Mouse (Mus musculus): ENCODE data around the gene N4bp2l1. TPM values are rescaled to one million over a fixed set of nuclear protein-coding genes. Genes with fewer than 3 reads are reported as not detected.

Gene N4bp2l1
- polyA plus RNA-seq, 1 experiment from 2014 or later: 5.2 TPM

DNA sequence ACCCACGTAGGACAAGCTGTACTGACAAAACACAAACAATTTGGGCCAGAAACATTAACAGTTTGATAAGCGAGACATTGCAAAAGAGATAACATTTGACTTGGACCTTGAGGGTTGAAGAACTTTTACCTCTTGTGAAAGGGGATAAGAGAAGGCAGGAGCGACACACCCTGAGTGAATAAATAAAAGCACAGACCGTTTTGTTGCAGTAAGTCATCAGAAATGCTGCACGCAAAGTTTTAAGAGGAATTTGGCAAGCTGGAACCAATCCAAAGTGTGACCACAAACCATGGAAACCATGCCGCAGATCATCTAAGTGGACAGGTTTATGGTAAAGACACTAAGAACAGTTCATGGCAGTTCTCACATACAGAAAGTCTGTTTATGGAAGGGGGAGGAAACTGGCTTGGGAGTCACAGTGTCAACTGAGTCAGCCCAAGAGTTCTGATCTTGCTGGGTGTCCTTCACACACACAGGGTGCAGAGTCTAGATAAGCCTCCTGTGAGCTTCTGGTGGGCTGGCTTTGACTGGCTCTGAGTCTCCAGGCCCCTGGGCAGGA is 18.3 kb downstream of the N4bp2l1 start:
- H3K4me1 ChIP-seq: no peaks in the 10 kb centered on the region
- no peak overlapping the region for H3K9ac ChIP-seq
- no peaks in the 10 kb centered on the region for H3K27me3 ChIP-seq
- 43% methylated on average over 6 of the region's 6 CpGs for WGBS
- no peaks in the 10 kb centered on the region for H3K9me3 ChIP-seq
- no peak overlapping the region for H3K4me2 ChIP-seq
- H3K4me3 ChIP-seq: no peak overlapping the region
- ATAC-seq (ENCODE audit: insufficient number of reproducible peaks, low FRiP score, low TSS enrichment, low read depth): no peak
- H3K36me3 ChIP-seq: no peaks in the 10 kb centered on the region
- no peak overlapping the region for H3K27ac ChIP-seq

DNA sequence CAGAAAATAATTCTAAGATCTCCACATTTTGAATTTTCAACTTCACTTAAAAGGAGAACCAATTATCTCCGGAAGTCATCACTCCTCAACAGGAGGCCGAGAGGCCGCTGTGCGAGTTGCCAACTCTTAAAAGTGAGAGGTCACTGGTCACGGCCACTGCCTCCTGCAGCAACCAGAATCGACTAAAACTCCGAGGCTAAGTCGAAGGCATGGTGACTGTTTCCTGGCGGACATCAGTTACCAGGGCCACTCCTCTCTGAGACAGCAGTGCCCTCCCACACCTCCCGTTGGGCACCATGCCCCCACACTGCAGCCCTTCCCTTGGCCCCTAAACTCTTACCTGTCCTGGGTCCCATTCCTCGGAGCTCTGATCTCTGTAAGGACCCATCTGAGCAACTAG is 20.2 kb downstream of the N4bp2l1 start:
- Histone ChIP-seq H3K4me1 (no peaks in the 10 kb centered on the region), H3K4me2 (no peak overlapping the region), H3K9ac (no peak overlapping the region), H3K9me3 (no peaks in the 10 kb centered on the region), H3K4me3 (no peak overlapping the region), H3K27ac (no peak overlapping the region), H3K36me3 (peaks cover 10% of the 10 kb centered on the region; the same call in 1 of the 2 replicates), H3K27me3 (no peaks in the 10 kb centered on the region)
- no peak for ATAC-seq (ENCODE audit: insufficient number of reproducible peaks, low FRiP score, low TSS enrichment, low read depth)
- WGBS: 80% methylated on average over 11 of the region's 11 CpGs

DNA sequence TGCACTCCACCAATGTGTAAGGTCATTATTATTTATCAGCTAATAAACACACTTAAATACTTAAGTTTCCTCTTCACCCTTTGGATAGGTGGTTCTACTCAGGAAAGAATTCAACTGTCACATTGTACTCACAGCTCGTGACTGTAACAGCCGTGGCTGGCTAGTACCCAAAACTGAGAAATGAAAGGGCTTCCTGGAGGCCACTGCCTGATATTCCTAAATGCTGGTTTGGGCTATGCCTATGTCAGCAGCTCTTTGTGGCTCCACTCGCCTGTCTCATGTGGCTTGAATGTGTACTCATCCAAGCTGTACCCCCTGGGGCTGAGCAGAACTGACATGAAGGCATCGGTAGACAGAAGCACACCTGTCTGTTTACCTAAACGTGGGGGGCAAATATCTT is 22.1 kb downstream of the N4bp2l1 start:
- no peaks in the 10 kb centered on the region for H3K4me1 ChIP-seq
- ATAC-seq (ENCODE audit: insufficient number of reproducible peaks, low FRiP score, low TSS enrichment, low read depth): no peak
- 67% methylated on average over 5 of the region's 5 CpGs for WGBS

DNA sequence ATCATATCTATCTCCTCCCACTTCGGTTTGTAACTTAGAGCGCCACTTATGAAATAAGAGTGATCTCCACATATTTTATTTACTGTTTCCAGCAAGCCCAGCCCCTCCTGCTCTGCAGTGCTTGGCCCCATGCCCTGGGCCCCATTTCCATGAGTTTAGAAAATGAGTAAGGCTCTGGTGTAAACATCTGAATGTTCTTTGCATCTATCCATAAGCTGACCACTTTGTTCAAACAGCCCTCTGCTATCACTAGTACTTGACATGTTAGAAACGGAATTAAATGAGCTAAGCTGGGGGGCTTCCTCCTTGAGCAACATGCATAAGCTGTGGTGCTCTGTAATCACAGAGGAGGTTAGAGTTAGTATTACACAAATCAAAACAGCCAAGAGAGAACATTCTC is 22.6 kb downstream of the N4bp2l1 start:
- Histone ChIP-seq H3K4me3 (no peak overlapping the region), H3K9ac (no peak overlapping the region), H3K4me1 (no peaks in the 10 kb centered on the region), H3K9me3 (no peaks in the 10 kb centered on the region), H3K36me3 (peaks cover 20% of the 10 kb centered on the region), H3K27ac (no peak overlapping the region), H3K27me3 (no peaks in the 10 kb centered on the region), H3K4me2 (no peak overlapping the region)
- WGBS: 84% methylated on average over 3 of the region's 3 CpGs
- ATAC-seq (ENCODE audit: insufficient number of reproducible peaks, low FRiP score, low TSS enrichment, low read depth): no peak

More for the DNA sequence above, 22.1 kb downstream of the N4bp2l1 start:
- H3K27me3 ChIP-seq: no peaks in the 10 kb centered on the region
- H3K9me3 ChIP-seq: no peaks in the 10 kb centered on the region
- no peak overlapping the region for H3K27ac ChIP-seq
- no peak overlapping the region for H3K4me3 ChIP-seq
- H3K4me2 ChIP-seq: no peak overlapping the region
- peaks cover 19% of the 10 kb centered on the region; the same call in 1 of the 2 replicates for H3K36me3 ChIP-seq
- no peak overlapping the region for H3K9ac ChIP-seq

DNA sequence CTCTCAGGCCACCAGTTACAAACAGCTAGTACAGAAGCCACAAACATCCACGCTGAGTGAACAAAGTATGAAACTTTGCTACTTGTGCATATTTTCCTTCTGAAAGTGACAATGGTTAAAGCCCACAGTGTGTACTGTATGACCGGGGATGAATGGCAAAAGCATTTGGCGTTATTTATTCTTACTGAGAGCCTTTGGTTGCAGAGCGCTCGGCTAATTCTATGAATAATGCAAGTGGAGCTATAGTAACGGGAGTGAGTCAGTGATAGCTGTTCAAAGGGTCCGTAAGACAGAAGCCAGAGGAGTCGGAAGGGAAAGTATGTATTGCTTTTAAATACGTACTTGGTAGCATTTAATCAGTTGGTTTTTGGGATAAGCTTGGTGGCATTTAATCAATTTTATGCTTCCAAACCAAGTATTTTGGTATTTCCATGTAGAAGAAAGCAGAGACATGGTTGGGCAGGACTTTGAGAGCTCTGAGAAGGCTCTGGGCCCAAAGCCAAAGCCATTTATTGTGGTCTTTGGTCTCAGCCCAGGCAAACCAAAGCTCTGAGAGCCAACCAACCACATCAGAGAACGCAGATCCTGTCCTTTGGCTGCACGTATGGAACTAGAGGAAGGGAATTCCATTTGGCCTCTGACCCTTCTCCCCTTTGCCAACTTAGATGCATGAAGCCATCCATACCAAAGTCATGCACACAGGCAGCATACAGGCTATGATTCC is 26.3 kb downstream of the N4bp2l1 start:
- Histone ChIP-seq H3K4me2 (no peak overlapping the region), H3K4me3 (no peak overlapping the region), H3K9me3 (no peaks in the 10 kb centered on the region), H3K27me3 (no peaks in the 10 kb centered on the region), H3K4me1 (no peaks in the 10 kb centered on the region), H3K9ac (no peak overlapping the region), H3K36me3 (peaks cover 42% of the 10 kb centered on the region), H3K27ac (no peak overlapping the region)
- no peak for ATAC-seq (ENCODE audit: insufficient number of reproducible peaks, low FRiP score, low TSS enrichment, low read depth)
- WGBS: 85% methylated on average over 11 of the region's 11 CpGs

DNA sequence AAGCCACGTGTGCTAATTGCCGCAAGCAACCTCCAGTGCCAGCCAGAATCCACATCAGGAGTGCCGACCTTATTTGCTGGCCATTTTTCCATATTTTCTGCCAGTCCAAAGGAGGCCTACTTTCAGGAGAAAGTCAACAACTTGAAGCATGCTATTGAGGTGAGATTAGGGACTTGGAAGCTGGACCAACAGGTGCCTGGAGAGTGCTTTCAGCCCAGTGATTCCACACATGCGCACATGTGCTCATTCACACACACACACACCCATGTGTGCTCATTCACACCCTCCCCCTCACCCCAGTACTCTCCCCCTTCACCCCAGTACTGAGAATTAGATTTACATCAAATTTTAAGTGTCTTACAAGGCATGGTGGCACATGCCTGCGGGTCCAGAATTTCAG is 30.0 kb downstream of the N4bp2l1 start:
- H3K9ac ChIP-seq: no peak overlapping the region
- H3K9me3 ChIP-seq: no peaks in the 10 kb centered on the region
- H3K4me3 ChIP-seq: no peak overlapping the region
- peaks cover 46% of the 10 kb centered on the region for H3K36me3 ChIP-seq
- WGBS: 86% methylated on average over 5 of the region's 5 CpGs
- H3K27ac ChIP-seq: no peak overlapping the region
- no peak overlapping the region for H3K4me2 ChIP-seq
- ATAC-seq (ENCODE audit: insufficient number of reproducible peaks, low FRiP score, low TSS enrichment, low read depth): no peak
- no peaks in the 10 kb centered on the region for H3K27me3 ChIP-seq
- H3K4me1 ChIP-seq: no peaks in the 10 kb centered on the region

DNA sequence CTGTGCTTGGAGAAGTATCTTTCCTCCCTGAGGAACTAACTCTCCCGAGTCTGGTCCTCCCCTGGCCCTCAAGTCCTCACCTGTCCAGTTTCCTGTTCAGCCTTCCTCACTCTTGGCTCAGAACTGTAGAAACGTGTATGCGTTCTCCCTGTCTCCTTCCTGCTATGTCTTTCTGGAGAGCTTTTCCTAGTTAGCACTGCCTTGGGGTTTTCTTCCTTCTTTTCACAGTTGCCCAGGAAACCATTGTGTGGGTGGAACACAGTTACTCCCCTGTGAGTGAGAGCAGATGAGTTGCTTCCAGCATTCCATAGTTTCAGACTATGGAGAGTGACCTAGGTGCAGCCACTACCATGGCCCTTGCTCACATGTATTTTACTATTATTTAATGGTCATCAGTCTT is 30.8 kb downstream of the N4bp2l1 start:
- H3K27ac ChIP-seq: no peak overlapping the region
- 76% methylated on average over 3 of the region's 3 CpGs for WGBS
- H3K4me3 ChIP-seq: no peak overlapping the region
- no peaks in the 10 kb centered on the region for H3K9me3 ChIP-seq
- no peak for ATAC-seq (ENCODE audit: insufficient number of reproducible peaks, low FRiP score, low TSS enrichment, low read depth)
- H3K27me3 ChIP-seq: no peaks in the 10 kb centered on the region
- no peak overlapping the region for H3K9ac ChIP-seq
- H3K4me1 ChIP-seq: no peaks in the 10 kb centered on the region
- no peak overlapping the region for H3K4me2 ChIP-seq
- H3K36me3 ChIP-seq: peaks cover 43% of the 10 kb centered on the region

DNA sequence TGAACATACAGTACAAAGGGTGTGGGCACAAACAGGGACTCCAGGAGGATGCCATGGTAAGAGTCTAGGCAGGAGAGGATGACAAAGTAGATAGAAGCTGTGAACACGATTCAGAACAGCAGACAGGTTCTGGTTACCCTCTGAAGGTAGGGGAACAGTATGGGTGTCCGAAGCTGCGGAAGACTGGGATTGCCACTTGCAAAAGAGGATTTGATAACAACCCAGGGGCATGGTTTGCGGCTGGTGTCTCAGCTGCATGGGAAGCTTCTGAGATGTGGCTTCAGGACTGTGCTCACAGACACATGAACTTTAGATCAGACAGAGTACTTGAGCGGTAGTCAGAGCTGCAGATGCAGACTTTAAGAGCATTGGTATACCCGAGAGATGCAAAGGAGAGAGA is 32.6 kb downstream of the N4bp2l1 start:
- Histone ChIP-seq H3K9ac (no peak overlapping the region), H3K4me3 (no peak overlapping the region), H3K27ac (no peak overlapping the region), H3K36me3 (peaks cover 48% of the 10 kb centered on the region), H3K27me3 (no peaks in the 10 kb centered on the region), H3K9me3 (no peaks in the 10 kb centered on the region), H3K4me2 (no peak overlapping the region), H3K4me1 (no peaks in the 10 kb centered on the region)
- WGBS: 92% methylated on average over 6 of the region's 6 CpGs
- ATAC-seq (ENCODE audit: insufficient number of reproducible peaks, low FRiP score, low TSS enrichment, low read depth): no peak

DNA sequence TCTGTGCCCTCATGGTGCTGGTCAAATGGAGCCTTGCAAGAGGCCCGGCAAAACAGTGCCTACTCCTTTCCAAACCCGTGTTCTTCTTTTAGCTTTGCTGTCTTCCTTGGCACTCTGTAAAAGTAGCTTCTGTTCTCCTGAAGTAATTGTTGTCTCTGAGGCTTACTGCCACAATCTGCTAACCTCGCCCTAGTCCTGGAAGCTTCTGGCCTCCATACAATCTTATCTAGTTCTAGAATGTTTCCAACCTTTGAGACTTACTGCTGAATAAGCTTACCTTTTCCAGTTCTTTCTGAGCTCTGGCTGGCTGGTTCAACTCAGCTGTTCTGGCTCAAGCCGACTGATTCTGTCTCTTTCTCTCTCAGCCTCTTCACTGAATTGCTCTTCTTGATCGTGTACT is 35.2 kb downstream of the N4bp2l1 start:
- no peaks in the 10 kb centered on the region for H3K27me3 ChIP-seq
- ATAC-seq (ENCODE audit: insufficient number of reproducible peaks, low FRiP score, low TSS enrichment, low read depth): no peak
- H3K4me1 ChIP-seq: no peaks in the 10 kb centered on the region
- H3K4me2 ChIP-seq: no peak overlapping the region
- H3K27ac ChIP-seq: no peak overlapping the region
- H3K9me3 ChIP-seq: no peaks in the 10 kb centered on the region
- H3K36me3 ChIP-seq: peaks cover 51% of the 10 kb centered on the region
- no peak overlapping the region for H3K4me3 ChIP-seq
- H3K9ac ChIP-seq: no peak overlapping the region
- 94% methylated on average over 5 of the region's 5 CpGs for WGBS

DNA sequence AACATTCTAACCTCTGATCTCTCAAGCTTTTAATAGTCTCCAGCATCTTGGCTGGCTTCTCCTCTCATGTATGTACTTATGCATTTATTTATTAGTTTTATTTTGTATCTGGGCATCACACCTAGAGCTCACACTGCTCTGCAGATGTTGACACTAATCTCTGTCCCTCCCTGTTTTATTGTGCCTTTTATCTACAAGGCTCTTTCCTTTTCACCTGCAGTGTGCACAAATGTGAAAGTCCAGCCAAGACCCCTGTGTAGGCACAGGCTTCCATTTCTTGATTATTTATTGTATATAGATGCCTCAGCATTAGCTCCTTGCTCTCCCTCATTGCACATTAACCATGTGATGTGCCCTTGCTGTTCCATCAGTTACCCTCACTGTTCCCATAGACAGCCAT is 35.6 kb downstream of the N4bp2l1 start:
- Histone ChIP-seq H3K4me3 (no peak overlapping the region), H3K27ac (no peak overlapping the region), H3K9me3 (no peaks in the 10 kb centered on the region), H3K4me1 (no peaks in the 10 kb centered on the region), H3K9ac (no peak overlapping the region), H3K36me3 (peaks cover 49% of the 10 kb centered on the region), H3K4me2 (no peak overlapping the region), H3K27me3 (no peaks in the 10 kb centered on the region)
- no peak for ATAC-seq (ENCODE audit: insufficient number of reproducible peaks, low FRiP score, low TSS enrichment, low read depth)

DNA sequence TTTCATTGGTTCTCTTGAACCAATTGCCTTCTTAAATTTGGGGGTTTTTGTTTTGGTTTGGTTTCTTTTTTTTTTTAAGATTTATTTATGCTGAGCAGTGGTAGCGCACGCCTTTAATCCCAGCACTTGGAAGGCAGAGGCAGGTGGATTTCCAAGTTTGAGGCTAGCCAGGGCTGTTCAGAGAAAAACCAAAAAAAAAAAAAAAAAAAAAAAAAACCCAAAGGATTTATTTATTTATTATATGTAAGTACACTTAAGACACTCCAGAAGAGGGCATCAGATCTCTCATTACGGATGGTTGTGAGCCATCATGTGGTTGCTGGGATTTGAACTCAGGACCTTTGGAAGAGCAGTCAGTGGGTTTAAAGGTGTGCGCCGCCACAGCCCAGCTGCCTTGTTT is 36.1 kb downstream of the N4bp2l1 start:
- Histone ChIP-seq H3K9me3 (no peaks in the 10 kb centered on the region), H3K36me3 (peaks cover 46% of the 10 kb centered on the region), H3K4me2 (no peak overlapping the region), H3K4me3 (no peak overlapping the region), H3K9ac (no peak overlapping the region), H3K27ac (no peak overlapping the region), H3K27me3 (no peaks in the 10 kb centered on the region), H3K4me1 (no peaks in the 10 kb centered on the region)
- no peak for ATAC-seq (ENCODE audit: insufficient number of reproducible peaks, low FRiP score, low TSS enrichment, low read depth)
- WGBS: 95% methylated on average over 5 of the region's 5 CpGs

DNA sequence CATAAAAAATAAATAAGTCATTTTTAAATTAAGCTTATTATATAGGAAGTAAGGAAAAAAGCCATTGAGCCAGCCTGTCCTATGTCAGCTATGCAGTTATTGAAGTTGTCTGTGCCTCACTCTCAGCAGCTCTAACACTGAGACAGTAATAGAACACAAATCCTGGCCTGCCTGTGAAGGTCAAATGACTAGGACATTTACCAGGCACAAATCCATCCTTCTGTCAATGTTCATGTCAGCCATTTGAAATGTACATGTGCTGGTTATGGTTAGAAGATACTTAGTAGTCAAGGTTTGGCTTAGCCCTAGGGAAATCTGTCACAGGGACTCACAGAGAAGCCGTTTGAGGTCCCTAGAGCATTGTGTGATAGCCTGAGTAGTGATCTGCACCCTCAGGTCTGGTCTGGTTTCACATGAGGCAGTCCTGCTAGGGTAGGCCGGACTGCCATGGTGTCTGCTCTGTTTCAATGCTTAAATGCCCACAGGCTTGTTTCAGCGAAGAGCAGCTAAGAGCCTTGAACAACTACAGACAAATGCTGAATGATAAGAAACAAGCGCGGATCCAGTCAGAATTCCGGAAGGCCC is 37.4 kb downstream of the N4bp2l1 start:
- Histone ChIP-seq H3K27me3 (no peaks in the 10 kb centered on the region), H3K9me3 (no peaks in the 10 kb centered on the region), H3K4me1 (no peaks in the 10 kb centered on the region), H3K36me3 (peaks cover 45% of the 10 kb centered on the region), H3K4me2 (no peak overlapping the region), H3K9ac (no peak overlapping the region), H3K27ac (no peak overlapping the region), H3K4me3 (no peak overlapping the region)
- no peak for ATAC-seq (ENCODE audit: insufficient number of reproducible peaks, low FRiP score, low TSS enrichment, low read depth)
- WGBS: 92% methylated on average over 6 of the region's 6 CpGs
